Mouse (Mus musculus) CD4-positive, CD25-positive, alpha-beta regulatory T cell (primary cell): ENCODE data around the gene Gm1604a. TPM values are rescaled to one million over a fixed set of nuclear protein-coding genes. Genes with fewer than 3 reads are reported as not detected.

Source experiments
- polyA plus RNA-seq: library from polyadenylated mRNA; unstranded; fragments of 100-300 nt; shearing (Covaris generic); gene quantifications from one replicate; pipeline ENCODE4 v1.2.1, GENCODE M21; 2017

The Gm1604a gene
- polyA plus RNA-seq = not detected

GRCm38 (mm10) chr17:7025257-7025656 lies at the start of gene Gm1604a:
Gene Gm1604a (plus strand): TSS chr17:7025568.

GRCm38 (mm10) chr17:6978287-6979248 lies 46.8 kb upstream of the Gm1604a start, which contains the start of gene Gm49721:
Gene Gm49721 (plus strand): TSS chr17:6978904.

Other genes starting within 250 kb of the Gm1604a start
- 373 TPM for gene Ezr, start 242.8 kb upstream of the Gm1604a start, polyA plus RNA-seq
- 28.9 TPM for gene Rsph3b, start 76.9 kb upstream of the Gm1604a start, polyA plus RNA-seq
- 64.8 TPM for gene Tagap1, start 64.4 kb upstream of the Gm1604a start, polyA plus RNA-seq
- 1,145 TPM for gene Rnaset2b, start 54.9 kb upstream of the Gm1604a start, polyA plus RNA-seq
- gene Gm49721, start 46.7 kb upstream of the Gm1604a start, polyA plus RNA-seq = 0.93 TPM
- gene Rps6ka2, start 144.5 kb downstream of the Gm1604a start, polyA plus RNA-seq = 4.9 TPM